Mouse (Mus musculus): ENCODE results near the gene Arl9.
"Not testable (repeated sequence)": the region's sequence is repeated elsewhere in the genome, so short reads cannot be mapped to it uniquely, and the experiment has no call there.

Gene Arl9

GRCm38 (mm10) chr5:77004051-77004821 lies at the start of gene Arl9:
Gene Arl9, plus strand, starts transcription at chr5:77004055.
- no peak for DNase-seq (ENCODE audit: low spot score)

- DNase-seq (ENCODE audit: low spot score): no peak
Measured at GRCm38 (mm10) chr5:76954271-76954900, 49.5 kb upstream of the Arl9 start.

- no peak for DNase-seq (ENCODE audit: low spot score)
Measured at GRCm38 (mm10) chr5:76955474-76955873, 48.4 kb upstream of the Arl9 start.

- no peak for DNase-seq (ENCODE audit: low spot score)
Measured at GRCm38 (mm10) chr5:76957954-76958353, 45.9 kb upstream of the Arl9 start.

- no peak for DNase-seq (ENCODE audit: low spot score)
Measured at GRCm38 (mm10) chr5:76959587-76959986, 44.3 kb upstream of the Arl9 start.

GRCm38 (mm10) chr5:76962545-76962944 lies 41.3 kb upstream of the Arl9 start:
- no peak for DNase-seq (ENCODE audit: low spot score)

GRCm38 (mm10) chr5:76964651-76965050 lies 39.2 kb upstream of the Arl9 start:
- no peak for DNase-seq (ENCODE audit: low spot score)

- no peak for DNase-seq (ENCODE audit: low spot score)
Measured at GRCm38 (mm10) chr5:76969250-76969649, 34.6 kb upstream of the Arl9 start.

- not testable (repeated sequence) for DNase-seq (ENCODE audit: low spot score)
Measured at GRCm38 (mm10) chr5:76971115-76971514, 32.7 kb upstream of the Arl9 start.

- DNase-seq (ENCODE audit: low spot score): no peak
Measured at GRCm38 (mm10) chr5:76973488-76973887, 30.4 kb upstream of the Arl9 start.

- no peak for DNase-seq (ENCODE audit: low spot score)
Measured at GRCm38 (mm10) chr5:76974207-76974553, 29.7 kb upstream of the Arl9 start.

GRCm38 (mm10) chr5:76974554-76975285 lies 29.1 kb upstream of the Arl9 start, which contains the start of gene Srp72:
Gene Srp72, plus strand, starts transcription at chr5:76974683.
- DNase-seq (ENCODE audit: low spot score): peak; percentile 52

GRCm38 (mm10) chr5:76975736-76976135 lies 28.1 kb upstream of the Arl9 start:
- no peak for DNase-seq (ENCODE audit: low spot score)

GRCm38 (mm10) chr5:76984015-76984414 lies 19.8 kb upstream of the Arl9 start:
- no peak for DNase-seq (ENCODE audit: low spot score)

GRCm38 (mm10) chr5:76990789-76991188 lies 13.1 kb upstream of the Arl9 start:
- DNase-seq (ENCODE audit: low spot score): no peak

- no peak for DNase-seq (ENCODE audit: low spot score)
Measured at GRCm38 (mm10) chr5:76993174-76993814, 10.6 kb upstream of the Arl9 start.

GRCm38 (mm10) chr5:76998416-76998815 lies 5.4 kb upstream of the Arl9 start:
- no peak for DNase-seq (ENCODE audit: low spot score)

GRCm38 (mm10) chr5:77001192-77001591 lies 2.7 kb upstream of the Arl9 start:
- no peak for DNase-seq (ENCODE audit: low spot score)

GRCm38 (mm10) chr5:77010352-77010751 lies 6.5 kb downstream of the Arl9 start:
- DNase-seq (ENCODE audit: low spot score): no peak

GRCm38 (mm10) chr5:77011082-77011481 lies 7.2 kb downstream of the Arl9 start:
- DNase-seq (ENCODE audit: low spot score): no peak

GRCm38 (mm10) chr5:77013171-77013570 lies 9.3 kb downstream of the Arl9 start:
- DNase-seq (ENCODE audit: low spot score): no peak
